Mouse (Mus musculus): Measurements from ENCODE around the gene Slc8a1.

GRCm38 (mm10) chr17:81652958-81653357 lies 85.2 kb downstream of the Slc8a1 start:
- TF ChIP-seq CTCF (IDR thresholded peaks at IDR 0.05) = no peak
- no peak for TF ChIP-seq EP300 (IDR thresholded peaks at IDR 0.05)

All from lung, postnatal 0 days (tissue).